Mouse (Mus musculus): ENCODE measurements around the gene Gde1. TPM values are rescaled to one million over a fixed set of nuclear protein-coding genes. Genes with fewer than 3 reads are reported as not detected.
A peak's percentile ranks its signal among the peaks of the same experiment; 100 is the strongest.

Gene Gde1
- polyA plus RNA-seq, 1 experiment from 2014 or later = 74.1 TPM

DNA sequence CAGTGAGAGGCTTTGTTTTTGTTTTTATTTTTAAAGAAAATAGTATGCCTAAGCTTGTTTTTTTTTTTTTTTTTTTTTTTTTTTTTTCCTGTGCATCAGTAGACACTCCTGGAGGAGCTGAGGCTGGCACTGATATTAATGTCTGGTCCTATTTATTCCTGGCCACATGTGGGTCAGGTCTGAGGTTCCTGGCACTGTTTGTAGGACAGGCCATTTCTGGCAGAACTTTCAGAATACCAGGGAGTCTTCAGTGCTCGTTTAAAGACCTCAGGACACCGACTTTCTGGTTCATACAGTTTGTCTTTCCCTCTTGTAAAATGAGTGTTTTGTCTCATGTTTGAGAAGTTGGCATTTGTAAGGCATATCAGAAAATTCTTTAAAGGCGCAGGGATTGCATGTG lies 26.2 kb upstream of the Gde1 start:
- no peak overlapping the region for H3K27ac ChIP-seq
- no peak overlapping the region for H3K4me3 ChIP-seq
- H3K9ac ChIP-seq = no peak overlapping the region
- H3K9me3 ChIP-seq (replicated peaks) = no peaks in the 10 kb centered on the region
- H3K4me2 ChIP-seq = no peak overlapping the region
- no peaks in the 10 kb centered on the region for H3K27me3 ChIP-seq
- H3K4me1 ChIP-seq (replicated peaks) = no peaks in the 10 kb centered on the region
- no peak for ATAC-seq (replicated peaks; ENCODE audit: insufficient number of reproducible peaks, insufficient read depth, low FRiP score, low read depth)
- 85% methylated on average over 3 of the region's 3 CpGs for WGBS
- peaks cover 18% of the 10 kb centered on the region; the same call in 1 of the 2 replicates for H3K36me3 ChIP-seq

DNA sequence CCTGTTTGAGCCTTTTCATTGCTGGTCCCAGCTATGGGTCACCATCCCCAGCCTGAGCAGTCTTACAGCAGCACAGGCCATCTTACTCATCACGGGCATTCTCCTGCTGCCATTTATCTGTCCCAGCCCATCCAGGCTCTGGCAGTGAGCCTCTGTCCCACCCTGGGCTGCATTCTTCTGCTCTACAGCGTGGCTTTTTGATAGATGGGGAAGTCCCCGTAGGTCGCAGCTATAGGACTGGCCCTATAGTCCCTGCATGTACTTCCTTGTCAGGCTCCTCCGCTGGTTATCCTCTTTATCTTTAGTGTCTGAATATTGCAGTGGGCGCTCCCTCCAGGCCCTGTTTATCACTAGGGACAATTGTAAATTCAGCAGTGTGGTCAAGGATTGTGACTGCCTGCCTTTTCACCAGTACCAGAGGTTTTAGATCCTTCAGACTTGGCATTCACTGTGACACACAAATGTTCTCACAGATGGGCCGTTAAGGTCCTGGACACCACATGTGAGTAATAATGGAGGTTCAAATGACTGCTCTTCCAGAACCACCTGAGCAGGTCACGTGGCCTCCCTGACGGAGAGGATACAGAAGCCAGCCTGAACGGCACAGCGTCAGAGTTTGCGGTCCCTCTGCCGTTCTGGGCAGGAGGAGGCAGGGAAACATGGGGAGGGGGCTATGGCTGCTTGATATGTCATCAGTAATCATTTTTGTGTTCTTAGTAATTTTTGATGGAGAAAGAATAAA lies 23.4 kb upstream of the Gde1 start:
- Histone ChIP-seq H3K27me3 (no peaks in the 10 kb centered on the region), H3K4me1 (replicated peaks) (no peaks in the 10 kb centered on the region), H3K9me3 (replicated peaks) (no peaks in the 10 kb centered on the region), H3K27ac (no peak overlapping the region), H3K4me3 (no peak overlapping the region), H3K36me3 (peaks cover 32% of the 10 kb centered on the region), H3K4me2 (no peak overlapping the region), H3K9ac (no peak overlapping the region)
- ATAC-seq (replicated peaks; ENCODE audit: insufficient number of reproducible peaks, insufficient read depth, low FRiP score, low read depth) = no peak
- whole genome bisulfite sequencing = 86% methylated on average over 13 of the region's 13 CpGs

DNA sequence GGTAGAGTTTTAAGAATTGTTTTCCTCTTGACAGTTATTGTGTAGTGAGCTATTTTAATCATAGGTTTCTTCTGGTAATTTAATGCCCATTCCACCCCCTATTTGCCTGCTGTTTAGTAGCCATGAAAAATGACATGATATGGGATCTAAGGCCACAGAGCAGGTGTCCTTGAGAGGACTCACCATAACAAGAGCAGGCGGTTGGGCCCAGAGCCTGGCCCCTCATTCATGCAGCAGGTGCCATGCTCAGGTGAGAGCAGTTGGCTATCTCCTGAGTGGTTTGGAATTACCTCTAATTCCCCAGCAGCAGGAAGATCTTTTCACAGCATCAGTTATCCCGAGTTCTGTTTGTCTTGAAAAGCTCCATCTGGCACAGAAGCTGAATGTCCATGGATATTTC lies 19.9 kb upstream of the Gde1 start:
- Histone ChIP-seq H3K27ac (no peak overlapping the region), H3K27me3 (no peaks in the 10 kb centered on the region), H3K4me3 (no peak overlapping the region), H3K4me2 (no peak overlapping the region), H3K4me1 (replicated peaks) (no peaks in the 10 kb centered on the region), H3K36me3 (peaks cover 38% of the 10 kb centered on the region), H3K9ac (no peak overlapping the region), H3K9me3 (replicated peaks) (no peaks in the 10 kb centered on the region)
- no peak for ATAC-seq (replicated peaks; ENCODE audit: insufficient number of reproducible peaks, insufficient read depth, low FRiP score, low read depth)
- WGBS = 81% methylated on average over 2 of the region's 2 CpGs

GRCm38 (mm10) chr7:118723927-118724326 lies 18.3 kb upstream of the Gde1 start:
- Histone ChIP-seq H3K36me3 (peaks cover 34% of the 10 kb centered on the region), H3K27me3 (no peaks in the 10 kb centered on the region), H3K27ac (no peak overlapping the region), H3K4me2 (no peak overlapping the region), H3K4me1 (replicated peaks) (no peaks in the 10 kb centered on the region), H3K4me3 (no peak overlapping the region), H3K9ac (no peak overlapping the region), H3K9me3 (replicated peaks) (no peaks in the 10 kb centered on the region)
- no peak for ATAC-seq (replicated peaks; ENCODE audit: insufficient number of reproducible peaks, insufficient read depth, low FRiP score, low read depth)
- 88% methylated on average over 9 of the region's 9 CpGs for WGBS

DNA sequence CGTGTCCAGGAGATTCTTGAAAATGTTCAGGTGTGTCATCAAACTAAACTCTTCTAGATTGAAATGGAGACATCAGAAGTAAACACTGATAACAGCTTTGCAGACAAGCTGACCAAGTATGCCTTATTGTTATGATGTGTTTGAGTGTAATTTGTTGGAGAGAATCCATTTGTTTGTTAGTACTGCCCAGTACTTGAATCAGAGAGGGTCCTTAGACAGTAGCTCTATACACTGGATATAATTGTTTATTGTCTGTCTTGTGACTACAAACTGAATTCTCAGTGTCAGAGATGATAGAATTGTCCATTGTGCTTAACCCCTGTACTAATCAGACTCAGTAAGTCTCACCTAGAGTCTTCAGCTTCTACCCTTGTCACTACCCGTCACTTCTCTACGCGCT lies 12.5 kb upstream of the Gde1 start:
- H3K4me2 ChIP-seq = no peak overlapping the region

DNA sequence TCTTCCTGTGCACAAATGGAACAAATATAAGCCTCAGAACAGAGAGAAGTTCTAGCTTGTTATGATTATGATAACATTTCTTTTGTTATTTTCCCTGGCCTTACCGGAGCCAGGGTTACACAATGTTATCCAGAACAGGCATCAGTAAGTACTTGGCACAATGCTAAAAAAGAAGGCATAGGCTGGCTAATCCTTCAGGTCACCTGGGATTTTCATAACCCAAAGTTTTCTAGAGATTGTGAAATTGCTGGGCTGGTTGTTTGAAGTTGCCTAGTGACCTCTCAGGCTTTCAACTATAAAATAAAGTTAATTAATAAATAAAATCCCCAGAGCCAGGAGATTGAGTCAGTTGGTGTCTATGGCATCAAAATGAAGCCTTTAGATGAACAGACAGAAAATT lies 9.3 kb upstream of the Gde1 start:
- H3K9me3 ChIP-seq (replicated peaks) = no peaks in the 10 kb centered on the region
- H3K9ac ChIP-seq = no peak overlapping the region
- no peak for ATAC-seq (replicated peaks; ENCODE audit: insufficient number of reproducible peaks, insufficient read depth, low FRiP score, low read depth)
- no peak overlapping the region for H3K27ac ChIP-seq
- peaks cover 4% of the 10 kb centered on the region; the same call in 1 of the 2 replicates for H3K36me3 ChIP-seq
- H3K4me2 ChIP-seq = no peak overlapping the region
- no peaks in the 10 kb centered on the region for H3K27me3 ChIP-seq
- 83% methylated on average over 1 of the region's 1 CpGs for WGBS
- H3K4me3 ChIP-seq = no peak overlapping the region
- peaks cover 8% of the 10 kb centered on the region for H3K4me1 ChIP-seq (replicated peaks)

More for the DNA sequence above, 12.5 kb upstream of the Gde1 start:
- Histone ChIP-seq H3K27ac (no peak overlapping the region), H3K9me3 (replicated peaks) (no peaks in the 10 kb centered on the region), H3K27me3 (no peaks in the 10 kb centered on the region), H3K4me1 (replicated peaks) (peaks cover 4% of the 10 kb centered on the region), H3K4me3 (no peak overlapping the region), H3K36me3 (peaks cover 19% of the 10 kb centered on the region; the same call in 1 of the 2 replicates), H3K9ac (no peak overlapping the region)
- no peak for ATAC-seq (replicated peaks; ENCODE audit: insufficient number of reproducible peaks, insufficient read depth, low FRiP score, low read depth)
- WGBS = 93% methylated on average over 4 of the region's 4 CpGs

GRCm38 (mm10) chr7:118712228-118713173 lies 6.9 kb upstream of the Gde1 start, which contains the start of gene Ccp110:
Gene Ccp110, plus strand, starts transcription at chr7:118712552.
- peak within 1 kb of the TSS; percentile 66 for H3K9ac ChIP-seq
- H3K4me3 ChIP-seq = peak within 1 kb of the TSS; percentile 81
- 1% methylated on average over 48 of the region's 48 CpGs for WGBS
- peaks cover 8% of the 10 kb centered on the region for H3K4me1 ChIP-seq (replicated peaks)
- H3K27me3 ChIP-seq = no peaks in the 10 kb centered on the region
- H3K36me3 ChIP-seq = peaks cover 4% of the 10 kb centered on the region; the same call in 1 of the 2 replicates
- H3K27ac ChIP-seq = no peak within 1 kb of the TSS
- peak within 1 kb of the TSS; percentile 85 for H3K4me2 ChIP-seq
- ATAC-seq (replicated peaks; ENCODE audit: insufficient number of reproducible peaks, insufficient read depth, low FRiP score, low read depth) = peak; percentile 95
- no peaks in the 10 kb centered on the region for H3K9me3 ChIP-seq (replicated peaks)

- H3K4me3 ChIP-seq = no peak overlapping the region
- 76% methylated on average over 5 of the region's 5 CpGs for WGBS
- peaks cover 4% of the 10 kb centered on the region; the same call in 1 of the 2 replicates for H3K36me3 ChIP-seq
- H3K27me3 ChIP-seq = no peaks in the 10 kb centered on the region
- H3K9ac ChIP-seq = no peak overlapping the region
- H3K9me3 ChIP-seq (replicated peaks) = no peaks in the 10 kb centered on the region
- H3K27ac ChIP-seq = no peak overlapping the region
- no peak for ATAC-seq (replicated peaks; ENCODE audit: insufficient number of reproducible peaks, insufficient read depth, low FRiP score, low read depth)
- no peak overlapping the region for H3K4me2 ChIP-seq
- H3K4me1 ChIP-seq (replicated peaks) = peaks cover 12% of the 10 kb centered on the region
These were observed 5.2 kb upstream of the Gde1 start for GRCm38 (mm10) chr7:118710776-118711175.

DNA sequence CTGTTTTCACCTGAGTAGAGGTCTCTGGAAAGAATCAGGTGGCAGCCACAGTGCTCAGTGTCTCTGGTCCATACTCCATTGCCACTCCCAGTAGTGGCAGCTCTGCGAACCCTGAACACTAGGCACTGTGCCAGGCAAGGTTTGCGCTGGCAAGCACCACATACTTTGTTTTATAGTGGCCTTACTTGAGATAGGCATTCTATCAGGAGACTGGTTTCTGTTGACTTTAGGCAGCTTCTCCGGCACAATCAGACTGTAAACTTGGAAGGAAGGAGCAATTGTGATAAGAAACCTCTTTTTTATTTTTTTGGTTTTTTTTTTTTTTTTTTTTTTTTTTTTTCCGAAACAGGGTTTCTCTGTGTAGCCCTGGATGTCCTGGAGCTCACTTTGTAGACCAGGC lies 2.4 kb upstream of the Gde1 start:
- no peaks in the 10 kb centered on the region for H3K27me3 ChIP-seq
- H3K9me3 ChIP-seq (replicated peaks) = no peaks in the 10 kb centered on the region
- no peak overlapping the region for H3K27ac ChIP-seq

GRCm38 (mm10) chr7:118707216-118707615 lies 1.6 kb upstream of the Gde1 start:
- H3K36me3 ChIP-seq = no peaks in the 10 kb centered on the region
- H3K4me2 ChIP-seq = no peak overlapping the region
- ATAC-seq (replicated peaks; ENCODE audit: insufficient number of reproducible peaks, insufficient read depth, low FRiP score, low read depth) = no peak
- no peak overlapping the region for H3K27ac ChIP-seq
- no peak overlapping the region for H3K4me3 ChIP-seq
- WGBS = 64% methylated on average over 2 of the region's 2 CpGs
- no peaks in the 10 kb centered on the region for H3K9me3 ChIP-seq (replicated peaks)
- H3K27me3 ChIP-seq = no peaks in the 10 kb centered on the region
- H3K9ac ChIP-seq = no peak overlapping the region
- H3K4me1 ChIP-seq (replicated peaks) = peaks cover 18% of the 10 kb centered on the region

More for the DNA sequence above, 2.4 kb upstream of the Gde1 start:
- WGBS = 46% methylated on average over 4 of the region's 4 CpGs
- Histone ChIP-seq H3K4me2 (no peak overlapping the region), H3K4me3 (no peak overlapping the region), H3K36me3 (no peaks in the 10 kb centered on the region), H3K4me1 (replicated peaks) (peaks cover 22% of the 10 kb centered on the region), H3K9ac (no peak overlapping the region)
- ATAC-seq (replicated peaks; ENCODE audit: insufficient number of reproducible peaks, insufficient read depth, low FRiP score, low read depth) = no peak

DNA sequence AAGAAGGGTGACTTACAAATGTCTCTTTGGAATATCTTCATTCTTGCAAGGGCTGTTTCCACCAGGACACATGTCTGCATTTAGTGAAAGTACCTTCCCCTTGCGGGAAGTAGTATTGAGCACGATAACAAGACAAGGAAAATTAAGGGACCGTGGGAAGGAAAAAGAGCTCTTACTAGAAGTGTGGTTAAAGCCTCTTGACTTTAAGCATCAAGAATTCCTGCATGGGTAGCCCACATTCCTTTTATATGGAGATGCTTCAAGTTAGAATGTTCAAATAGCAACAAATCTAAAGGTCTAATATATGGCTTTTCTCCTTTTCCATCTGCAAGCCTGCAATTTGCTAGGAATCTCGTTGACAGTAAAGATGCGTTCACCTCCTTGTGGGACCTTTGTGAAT lies 910 bp upstream of the Gde1 start:
- no peak for ATAC-seq (replicated peaks; ENCODE audit: insufficient number of reproducible peaks, insufficient read depth, low FRiP score, low read depth)

More for the DNA sequence above, 910 bp upstream of the Gde1 start:
- Histone ChIP-seq H3K36me3 (no peaks in the 10 kb centered on the region), H3K27ac (no peak overlapping the region), H3K27me3 (no peaks in the 10 kb centered on the region), H3K9ac (no peak overlapping the region), H3K4me2 (no peak overlapping the region), H3K9me3 (replicated peaks) (no peaks in the 10 kb centered on the region), H3K4me3 (no peak overlapping the region), H3K4me1 (replicated peaks) (peaks cover 18% of the 10 kb centered on the region)
- 86% methylated on average over 5 of the region's 5 CpGs for WGBS

Data from heart, embryonic 15.5 days (tissue).